Mouse (Mus musculus): Measurements from ENCODE around the gene Msrb3. TPM values are rescaled to one million over a fixed set of nuclear protein-coding genes. Genes with fewer than 3 reads are reported as not detected.

Gene Msrb3
- total and polyA plus RNA-seq, 2 experiments from 2014 or later: 45.0 to 122 TPM

DNA sequence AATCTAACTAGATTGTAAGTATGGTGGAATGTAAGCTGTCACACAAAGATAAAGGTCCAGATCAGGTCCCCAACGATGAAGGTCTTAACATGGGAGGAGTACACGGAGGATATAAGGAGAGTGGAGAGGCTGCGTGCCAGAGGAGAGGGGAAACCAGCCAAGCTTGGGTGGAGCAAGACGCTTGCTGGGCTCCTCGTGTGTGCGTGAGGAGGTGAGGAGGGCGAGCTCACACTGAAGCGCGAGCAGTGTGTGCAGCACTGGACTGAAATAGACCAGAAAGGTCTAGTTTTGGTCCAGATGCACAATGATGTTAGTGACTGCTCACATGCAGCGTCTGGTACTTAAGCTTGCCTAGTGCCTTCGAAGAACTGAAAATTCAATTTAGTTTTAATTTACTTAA is 21.7 kb upstream of the Msrb3 start:
- DNase-seq (ENCODE audit: low spot score): no peak
- TF ChIP-seq CTCF (IDR thresholded peaks at IDR 0.05; ENCODE audit: low read depth) (no peak), EP300 (IDR thresholded peaks at IDR 0.05; ENCODE audit: low read depth) (no peak)
- H3K4me1 ChIP-seq (ENCODE audit: control insufficient read depth, insufficient read depth): 0 out of 2 replicates have a peak, but pooled peaks cover 4% of the 10 kb centered on the region
- no peaks in the 10 kb centered on the region for H3K9me3 ChIP-seq (replicated peaks; ENCODE audit: control insufficient read depth, low read length)
- no peak overlapping the region for H3K4me3 ChIP-seq (ENCODE audit: low read depth, low read length)
- ATAC-seq (ENCODE audit: insufficient read depth, low read depth): no peak
- H3K27ac ChIP-seq (ENCODE audit: low read depth): no peak overlapping the region
- no peak overlapping the region for H3K4me2 ChIP-seq (ENCODE audit: low read depth, low read length)
- H3K27me3 ChIP-seq (ENCODE audit: control insufficient read depth, insufficient read depth, low read length): no peaks in the 10 kb centered on the region
- 61% methylated on average over 11 of the region's 11 CpGs for WGBS
- peaks cover 12% of the 10 kb centered on the region for H3K36me3 ChIP-seq (replicated peaks; ENCODE audit: control insufficient read depth, insufficient read depth, low read length)
- H3K9ac ChIP-seq (replicated peaks; ENCODE audit: low read depth, low read length): no peak overlapping the region

DNA sequence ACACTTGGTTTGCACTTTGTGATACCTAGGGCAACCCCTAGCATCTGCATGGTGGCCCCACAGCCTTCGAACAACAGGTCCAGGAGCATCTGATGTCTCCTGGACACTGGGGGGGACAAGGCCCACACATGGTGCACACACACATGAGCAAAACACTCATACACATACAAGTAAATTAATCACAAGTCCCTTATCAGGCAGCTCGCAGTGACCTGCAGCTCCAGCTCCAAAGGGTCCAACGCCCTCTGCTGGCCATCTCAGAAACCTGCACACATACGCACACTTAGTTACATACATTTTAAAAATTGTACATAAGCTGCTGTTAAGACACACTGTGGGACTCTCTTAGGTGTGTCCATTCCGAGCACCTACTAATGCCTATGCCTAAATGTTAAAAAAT is 17.3 kb upstream of the Msrb3 start:
- TF ChIP-seq EP300 (IDR thresholded peaks at IDR 0.05; ENCODE audit: low read depth): no peak
- peak; percentile 52 for TF ChIP-seq CTCF (IDR thresholded peaks at IDR 0.05; ENCODE audit: low read depth)
- DNase-seq (ENCODE audit: low spot score): no peak

DNA sequence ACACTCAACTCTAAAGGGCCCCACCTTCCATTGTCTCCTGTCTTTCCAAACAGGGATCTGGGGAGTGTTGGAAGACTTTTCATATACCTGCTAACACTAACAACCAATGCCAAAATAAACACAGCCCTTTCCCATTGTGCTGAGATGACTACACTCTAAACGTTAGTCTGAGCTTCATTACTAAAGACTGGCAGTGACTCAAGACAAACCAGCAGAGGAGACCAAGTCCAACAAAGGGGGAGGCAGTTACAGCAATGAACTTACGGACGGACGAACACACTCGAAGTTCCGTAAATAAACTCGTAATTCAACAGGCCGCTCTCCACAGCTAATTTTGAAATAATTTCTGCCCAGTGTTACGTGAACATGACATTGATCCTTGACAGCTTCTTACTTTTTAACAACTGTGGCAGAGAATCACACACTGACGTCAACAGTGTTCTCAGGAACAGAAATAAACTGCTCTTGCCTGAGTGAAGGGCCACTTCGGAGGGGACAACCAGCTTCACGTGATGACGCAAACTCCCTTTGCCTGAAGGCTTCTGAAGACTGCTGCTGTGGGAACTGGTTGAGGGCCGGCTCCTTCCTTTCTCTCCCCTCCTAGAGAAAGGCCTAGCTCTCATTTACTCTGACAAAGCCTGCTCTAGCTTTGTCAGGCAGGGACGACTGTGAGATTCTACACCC is 16.2 kb upstream of the Msrb3 start:
- 22% methylated on average over 15 of the region's 15 CpGs for WGBS
- peak; percentile 90 for DNase-seq (ENCODE audit: low spot score)
- peak; percentile 82 for ATAC-seq (ENCODE audit: insufficient read depth, low read depth)
- H3K9me3 ChIP-seq (replicated peaks; ENCODE audit: control insufficient read depth, low read length): no peaks in the 10 kb centered on the region
- peak overlapping the region; percentile 11; the same call in 1 of the 2 replicates for H3K4me3 ChIP-seq (ENCODE audit: low read depth, low read length)
- TF ChIP-seq EP300 (IDR thresholded peaks at IDR 0.05; ENCODE audit: low read depth): no peak; the same call in 1 of the 2 replicates
- TF ChIP-seq CTCF (IDR thresholded peaks at IDR 0.05; ENCODE audit: low read depth): no peak
- H3K4me1 ChIP-seq (ENCODE audit: control insufficient read depth, insufficient read depth): 0 out of 2 replicates have a peak, but pooled peaks cover 14% of the 10 kb centered on the region
- peak overlapping the region; percentile 91 for H3K27ac ChIP-seq (ENCODE audit: low read depth)
- peak overlapping the region; percentile 43 for H3K4me2 ChIP-seq (ENCODE audit: low read depth, low read length)
- H3K36me3 ChIP-seq (replicated peaks; ENCODE audit: control insufficient read depth, insufficient read depth, low read length): no peaks in the 10 kb centered on the region
- peak overlapping the region; percentile 45 for H3K9ac ChIP-seq (replicated peaks; ENCODE audit: low read depth, low read length)
- no peaks in the 10 kb centered on the region for H3K27me3 ChIP-seq (ENCODE audit: control insufficient read depth, insufficient read depth, low read length)

More for the DNA sequence above, 17.3 kb upstream of the Msrb3 start:
- Histone ChIP-seq H3K4me2 (ENCODE audit: low read depth, low read length) (no peak overlapping the region), H3K4me3 (ENCODE audit: low read depth, low read length) (no peak overlapping the region), H3K36me3 (replicated peaks; ENCODE audit: control insufficient read depth, insufficient read depth, low read length) (no peaks in the 10 kb centered on the region), H3K27ac (ENCODE audit: low read depth) (no peak overlapping the region), H3K4me1 (ENCODE audit: control insufficient read depth, insufficient read depth) (0 out of 2 replicates have a peak, but pooled peaks cover 14% of the 10 kb centered on the region), H3K9ac (replicated peaks; ENCODE audit: low read depth, low read length) (no peak overlapping the region), H3K27me3 (ENCODE audit: control insufficient read depth, insufficient read depth, low read length) (no peaks in the 10 kb centered on the region), H3K9me3 (replicated peaks; ENCODE audit: control insufficient read depth, low read length) (no peaks in the 10 kb centered on the region)
- no peak for ATAC-seq (ENCODE audit: insufficient read depth, low read depth)
- 82% methylated on average over 5 of the region's 5 CpGs for WGBS

DNA sequence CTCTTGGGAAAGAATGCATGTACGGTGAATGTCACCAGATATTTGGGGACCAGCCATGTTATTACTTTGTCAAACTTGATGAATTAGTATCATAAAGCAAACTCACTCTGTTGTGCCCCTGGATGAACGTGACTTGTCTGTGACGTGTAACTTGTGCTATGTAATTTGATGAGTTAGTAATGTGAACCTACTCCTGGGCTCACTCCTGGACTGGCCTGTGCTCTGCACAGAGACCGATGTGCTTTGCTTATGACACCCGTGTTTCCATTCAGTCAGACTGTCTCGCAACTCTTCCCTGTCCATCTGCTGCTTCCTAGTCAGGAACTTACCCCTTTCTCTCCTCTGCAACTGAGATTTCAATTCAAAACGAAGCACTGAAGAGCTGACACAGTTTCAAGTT is 15.4 kb upstream of the Msrb3 start:
- no peak overlapping the region for H3K4me2 ChIP-seq (ENCODE audit: low read depth, low read length)
- no peak for ATAC-seq (ENCODE audit: insufficient read depth, low read depth)

DNA sequence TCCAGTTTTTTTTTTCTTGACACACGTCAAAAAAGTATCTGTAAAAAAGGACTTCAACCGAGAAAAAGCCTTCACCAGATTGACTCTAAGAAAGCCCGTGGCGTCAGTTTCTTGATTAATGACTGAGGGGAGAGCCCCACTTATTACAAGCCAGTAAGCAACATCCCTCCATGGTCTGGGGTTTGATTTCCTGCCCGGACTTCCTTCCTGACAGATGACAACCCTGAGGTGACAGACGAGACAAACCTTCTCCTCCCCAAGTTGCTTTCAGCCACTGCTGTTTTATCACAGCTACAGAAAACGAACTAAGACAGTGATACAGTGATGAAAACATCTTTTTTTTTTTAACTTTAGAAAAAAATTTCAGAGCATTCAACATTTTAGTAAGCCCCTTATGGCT is 14.9 kb upstream of the Msrb3 start:
- TF ChIP-seq EP300 (IDR thresholded peaks at IDR 0.05; ENCODE audit: low read depth): no peak
- TF ChIP-seq CTCF (IDR thresholded peaks at IDR 0.05; ENCODE audit: low read depth): no peak
- Histone ChIP-seq H3K4me1 (ENCODE audit: control insufficient read depth, insufficient read depth) (peaks cover 25% of the 10 kb centered on the region), H3K27me3 (ENCODE audit: control insufficient read depth, insufficient read depth, low read length) (no peaks in the 10 kb centered on the region), H3K9ac (replicated peaks; ENCODE audit: low read depth, low read length) (no peak overlapping the region), H3K4me3 (ENCODE audit: low read depth, low read length) (no peak overlapping the region), H3K4me2 (ENCODE audit: low read depth, low read length) (no peak overlapping the region), H3K36me3 (replicated peaks; ENCODE audit: control insufficient read depth, insufficient read depth, low read length) (no peaks in the 10 kb centered on the region), H3K9me3 (replicated peaks; ENCODE audit: control insufficient read depth, low read length) (no peaks in the 10 kb centered on the region), H3K27ac (ENCODE audit: low read depth) (0 out of 2 replicates have a peak overlapping the region, but pooled peaks have one; percentile 91)
- ATAC-seq (ENCODE audit: insufficient read depth, low read depth): no peak
- 48% methylated on average over 7 of the region's 7 CpGs for WGBS
- no peak for DNase-seq (ENCODE audit: low spot score)

More for the DNA sequence above, 15.4 kb upstream of the Msrb3 start:
- no peak overlapping the region for H3K9ac ChIP-seq (replicated peaks; ENCODE audit: low read depth, low read length)
- peak overlapping the region; percentile 91 for H3K27ac ChIP-seq (ENCODE audit: low read depth)
- no peak for TF ChIP-seq CTCF (IDR thresholded peaks at IDR 0.05; ENCODE audit: low read depth)
- TF ChIP-seq EP300 (IDR thresholded peaks at IDR 0.05; ENCODE audit: low read depth): no peak
- no peaks in the 10 kb centered on the region for H3K36me3 ChIP-seq (replicated peaks; ENCODE audit: control insufficient read depth, insufficient read depth, low read length)
- peaks cover 21% of the 10 kb centered on the region for H3K4me1 ChIP-seq (ENCODE audit: control insufficient read depth, insufficient read depth)
- no peak overlapping the region for H3K4me3 ChIP-seq (ENCODE audit: low read depth, low read length)
- DNase-seq (ENCODE audit: low spot score): no peak
- no peaks in the 10 kb centered on the region for H3K27me3 ChIP-seq (ENCODE audit: control insufficient read depth, insufficient read depth, low read length)
- H3K9me3 ChIP-seq (replicated peaks; ENCODE audit: control insufficient read depth, low read length): no peaks in the 10 kb centered on the region
- 72% methylated on average over 7 of the region's 7 CpGs for WGBS

Data from heart, postnatal 0 days (tissue).